Mouse (Mus musculus): ENCODE data around the gene Svep1. TPM values are rescaled to one million over a fixed set of nuclear protein-coding genes. Genes with fewer than 3 reads are reported as not detected.

The Svep1 gene
- under 1 TPM; 0.05 to 0.06 TPM for total RNA-seq (2023)

GRCm38 (mm10) chr4:58206115-58206945, at the start of gene Svep1:
TSS of gene Svep1 (minus strand) at chr4:58206859.

DNA sequence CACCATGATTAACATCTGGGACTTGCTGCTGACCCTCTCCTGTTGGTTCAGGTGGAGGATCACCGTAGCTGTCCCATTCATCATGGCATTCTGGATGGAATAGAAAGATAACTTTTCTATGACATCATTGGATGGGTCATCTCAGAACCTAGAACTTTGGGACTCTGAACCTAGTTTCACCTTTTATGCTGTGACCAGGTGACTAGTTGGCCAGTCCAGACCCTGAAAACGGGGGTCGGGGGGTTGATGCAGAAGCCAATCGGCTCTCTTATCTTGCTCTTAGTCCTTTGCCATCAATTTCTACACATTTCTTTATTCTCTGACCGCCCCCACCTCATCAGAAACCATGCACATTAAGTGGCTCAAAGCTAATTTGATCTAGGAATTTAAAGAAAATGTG, 197.6 kb downstream of the Svep1 start, which contains the start of gene Txndc8:
Gene Txndc8, minus strand, starts transcription at position 101 of the 400 bp plus-strand sequence.

Other genes starting within 250 kb of the Svep1 start
- gene Txndc8, start 197.7 kb downstream of the Svep1 start, total RNA-seq (2023), result not detected
- not detected for gene Musk, start 79.1 kb upstream of the Svep1 start, total RNA-seq (2023)

All from monocyte, adult 59 days (primary cell).